Mouse (Mus musculus): ENCODE data around the gene Akirin2. TPM values are rescaled to one million over a fixed set of nuclear protein-coding genes. Genes with fewer than 3 reads are reported as not detected.

Gene Akirin2
- polyA plus RNA-seq, 1 experiment from 2014 or later = 10.5 TPM

GRCm38 (mm10) chr4:34551098-34551809 is 517 bp downstream of the Akirin2 start:
- under 1% methylated on average over 37 of the region's 50 CpGs for WGBS (ENCODE audit: insufficient replicate concordance)
- Histone ChIP-seq H3K4me2 (ENCODE audit: low read depth, low read length) (peak overlapping the region; percentile 87), H3K27ac (ENCODE audit: low read length) (peak overlapping the region; percentile 93), H3K4me3 (ENCODE audit: low read depth, low read length) (peak overlapping the region; percentile 100), H3K9me3 (replicated peaks; ENCODE audit: control insufficient read depth, low read length) (no peaks in the 10 kb centered on the region), H3K27me3 (ENCODE audit: control insufficient read depth, insufficient read depth, low read depth, low read length) (no peaks in the 10 kb centered on the region), H3K36me3 (ENCODE audit: control insufficient read depth, insufficient read depth) (no peaks in the 10 kb centered on the region), H3K4me1 (ENCODE audit: control insufficient read depth, low read depth, low read length) (peaks cover 17% of the 10 kb centered on the region), H3K9ac (ENCODE audit: low read depth, low read length) (peak overlapping the region; percentile 100)
- ATAC-seq (ENCODE audit: low read depth) = peak; percentile 64

GRCm38 (mm10) chr4:34551966-34552365 is 1.2 kb downstream of the Akirin2 start:
- Histone ChIP-seq H3K4me2 (ENCODE audit: low read depth, low read length) (peak overlapping the region; percentile 87), H3K27ac (ENCODE audit: low read length) (peak overlapping the region; percentile 93), H3K4me1 (ENCODE audit: control insufficient read depth, low read depth, low read length) (peaks cover 17% of the 10 kb centered on the region), H3K9ac (ENCODE audit: low read depth, low read length) (peak overlapping the region; percentile 100), H3K4me3 (ENCODE audit: low read depth, low read length) (peak overlapping the region; percentile 100), H3K36me3 (ENCODE audit: control insufficient read depth, insufficient read depth) (no peaks in the 10 kb centered on the region), H3K9me3 (replicated peaks; ENCODE audit: control insufficient read depth, low read length) (no peaks in the 10 kb centered on the region), H3K27me3 (ENCODE audit: control insufficient read depth, insufficient read depth, low read depth, low read length) (no peaks in the 10 kb centered on the region)
- WGBS (ENCODE audit: insufficient replicate concordance) = 21% methylated on average over 3 of the region's 3 CpGs
- ATAC-seq (ENCODE audit: low read depth) = no peak

DNA sequence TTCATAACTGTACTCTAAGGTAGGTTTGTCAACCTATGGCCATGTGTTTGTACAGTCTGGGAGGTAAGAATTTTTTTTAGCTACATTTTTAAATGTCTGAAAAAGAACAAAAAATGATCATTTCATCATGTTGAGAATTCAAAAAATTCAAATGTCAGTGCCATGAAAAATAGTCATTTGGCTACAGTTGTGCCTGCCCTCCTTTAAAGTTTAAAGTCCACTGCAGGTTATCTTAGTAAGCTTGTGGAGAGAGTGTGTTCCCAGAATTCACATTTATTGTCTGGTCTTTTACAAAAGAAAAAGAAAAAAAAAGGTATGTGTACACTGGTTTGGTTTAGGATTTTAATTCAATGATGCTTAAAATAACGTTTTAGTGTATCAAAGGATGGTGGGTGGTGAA is 3.9 kb downstream of the Akirin2 start:
- H3K27ac ChIP-seq (ENCODE audit: low read length) = no peak overlapping the region
- no peak overlapping the region for H3K9ac ChIP-seq (ENCODE audit: low read depth, low read length)
- H3K4me2 ChIP-seq (ENCODE audit: low read depth, low read length) = no peak overlapping the region
- no peak for ATAC-seq (ENCODE audit: low read depth)
- H3K4me3 ChIP-seq (ENCODE audit: low read depth, low read length) = no peak overlapping the region
- no peaks in the 10 kb centered on the region for H3K27me3 ChIP-seq (ENCODE audit: control insufficient read depth, insufficient read depth, low read depth, low read length)
- H3K36me3 ChIP-seq (ENCODE audit: control insufficient read depth, insufficient read depth) = no peaks in the 10 kb centered on the region
- H3K9me3 ChIP-seq (replicated peaks; ENCODE audit: control insufficient read depth, low read length) = no peaks in the 10 kb centered on the region
- WGBS (ENCODE audit: insufficient replicate concordance) = 55% methylated on average over 1 of the region's 1 CpGs
- H3K4me1 ChIP-seq (ENCODE audit: control insufficient read depth, low read depth, low read length) = peaks cover 17% of the 10 kb centered on the region

DNA sequence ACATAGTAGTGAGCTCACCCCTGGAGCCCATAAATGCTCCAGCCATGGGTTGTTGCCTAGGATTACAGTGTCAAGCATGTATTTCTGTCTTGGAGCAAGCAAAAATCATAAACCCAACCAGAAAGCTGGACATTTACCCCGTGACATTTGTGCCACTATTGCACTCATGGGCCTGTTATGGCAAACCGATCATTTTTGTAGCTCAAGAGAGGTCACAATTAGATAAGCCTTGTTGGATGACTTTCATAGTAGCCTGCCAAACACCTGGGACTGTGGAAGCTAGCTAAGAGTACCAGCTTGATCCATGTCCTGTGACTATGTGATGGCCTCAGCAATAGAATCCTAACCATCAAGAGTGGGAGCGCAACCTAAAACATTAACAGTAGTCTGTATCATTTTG is 4.9 kb downstream of the Akirin2 start:
- H3K9ac ChIP-seq (ENCODE audit: low read depth, low read length) = no peak overlapping the region
- no peak overlapping the region for H3K4me2 ChIP-seq (ENCODE audit: low read depth, low read length)
- no peaks in the 10 kb centered on the region for H3K9me3 ChIP-seq (replicated peaks; ENCODE audit: control insufficient read depth, low read length)
- no peak for ATAC-seq (ENCODE audit: low read depth)
- H3K27me3 ChIP-seq (ENCODE audit: control insufficient read depth, insufficient read depth, low read depth, low read length) = no peaks in the 10 kb centered on the region
- no peak overlapping the region for H3K4me3 ChIP-seq (ENCODE audit: low read depth, low read length)
- H3K36me3 ChIP-seq (ENCODE audit: control insufficient read depth, insufficient read depth) = no peaks in the 10 kb centered on the region
- peaks cover 15% of the 10 kb centered on the region for H3K4me1 ChIP-seq (ENCODE audit: control insufficient read depth, low read depth, low read length)
- no peak overlapping the region for H3K27ac ChIP-seq (ENCODE audit: low read length)
- 82% methylated on average over 3 of the region's 3 CpGs for whole genome bisulfite sequencing (ENCODE audit: insufficient replicate concordance)

DNA sequence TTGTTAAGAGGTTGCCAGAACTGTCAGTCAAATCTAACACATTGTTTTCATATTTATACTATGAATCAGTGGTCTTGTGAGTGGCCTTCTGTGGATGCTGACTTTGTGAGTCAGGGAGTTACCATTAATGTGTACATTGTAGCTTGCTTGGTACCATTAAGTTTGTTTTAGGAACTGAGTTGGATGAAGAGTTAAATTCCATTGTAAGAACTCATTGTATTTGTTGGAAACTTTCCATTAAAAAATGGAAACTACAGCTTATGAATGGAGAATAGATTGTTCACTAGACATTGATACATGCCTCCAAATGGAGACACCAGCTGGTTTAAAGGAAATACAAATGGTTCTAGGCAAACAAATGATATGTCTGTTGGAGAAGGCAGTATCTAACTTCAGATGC is 5.4 kb downstream of the Akirin2 start:
- Histone ChIP-seq H3K9me3 (replicated peaks; ENCODE audit: control insufficient read depth, low read length) (no peaks in the 10 kb centered on the region), H3K9ac (ENCODE audit: low read depth, low read length) (no peak overlapping the region), H3K4me3 (ENCODE audit: low read depth, low read length) (no peak overlapping the region), H3K4me2 (ENCODE audit: low read depth, low read length) (no peak overlapping the region), H3K36me3 (ENCODE audit: control insufficient read depth, insufficient read depth) (no peaks in the 10 kb centered on the region), H3K27me3 (ENCODE audit: control insufficient read depth, insufficient read depth, low read depth, low read length) (no peaks in the 10 kb centered on the region), H3K4me1 (ENCODE audit: control insufficient read depth, low read depth, low read length) (peaks cover 15% of the 10 kb centered on the region), H3K27ac (ENCODE audit: low read length) (no peak overlapping the region)
- no peak for ATAC-seq (ENCODE audit: low read depth)

DNA sequence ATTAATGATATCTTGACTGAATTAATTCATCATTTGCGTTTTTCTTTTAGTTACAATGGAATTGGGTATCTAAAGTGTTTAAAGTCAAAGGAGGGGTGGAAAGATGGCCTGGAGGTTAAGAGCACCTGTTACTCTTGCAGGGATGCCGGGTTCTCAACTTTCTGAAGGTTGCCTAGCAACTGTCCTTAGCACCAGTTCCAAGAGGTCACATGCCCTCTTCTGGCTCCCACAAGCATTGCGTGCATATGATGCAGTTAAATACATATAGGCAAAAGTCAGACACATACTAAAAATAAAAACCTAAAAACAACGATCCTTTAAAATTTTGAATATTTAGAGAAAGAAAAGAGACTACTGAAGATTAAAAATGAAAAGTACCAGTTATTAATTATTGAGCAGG is 10.2 kb downstream of the Akirin2 start:
- Histone ChIP-seq H3K4me1 (ENCODE audit: control insufficient read depth, low read depth, low read length) (no peaks in the 10 kb centered on the region; the same call in 1 of the 2 replicates), H3K4me3 (ENCODE audit: low read depth, low read length) (no peak overlapping the region), H3K36me3 (ENCODE audit: control insufficient read depth, insufficient read depth) (peaks cover 11% of the 10 kb centered on the region), H3K9ac (ENCODE audit: low read depth, low read length) (no peak overlapping the region), H3K27ac (ENCODE audit: low read length) (no peak overlapping the region), H3K4me2 (ENCODE audit: low read depth, low read length) (no peak overlapping the region), H3K9me3 (replicated peaks; ENCODE audit: control insufficient read depth, low read length) (no peaks in the 10 kb centered on the region), H3K27me3 (ENCODE audit: control insufficient read depth, insufficient read depth, low read depth, low read length) (no peaks in the 10 kb centered on the region)
- 57% methylated on average over 4 of the region's 4 CpGs for WGBS (ENCODE audit: insufficient replicate concordance)
- ATAC-seq (ENCODE audit: low read depth) = no peak

DNA sequence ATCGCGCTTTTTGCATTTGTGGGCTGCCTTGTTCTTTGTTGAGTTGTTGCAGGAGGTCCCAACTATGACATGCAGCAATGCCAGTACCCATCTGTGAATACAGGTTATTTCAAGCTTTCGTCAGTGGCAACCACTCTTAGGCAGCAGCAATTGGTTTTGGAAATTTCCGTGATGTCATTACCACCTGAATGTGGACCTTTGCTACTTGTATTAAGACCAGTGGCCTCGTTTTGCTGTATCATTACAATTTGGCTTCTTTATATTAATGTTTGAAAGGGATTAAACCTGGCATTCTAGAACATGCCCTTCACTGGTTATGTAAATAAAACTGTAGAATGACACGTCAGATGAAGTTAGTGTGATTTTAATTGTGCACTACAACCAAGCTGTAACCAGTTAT is 15.5 kb downstream of the Akirin2 start:
- Histone ChIP-seq H3K4me2 (ENCODE audit: low read depth, low read length) (no peak overlapping the region), H3K9ac (ENCODE audit: low read depth, low read length) (no peak overlapping the region), H3K9me3 (replicated peaks; ENCODE audit: control insufficient read depth, low read length) (no peaks in the 10 kb centered on the region), H3K4me3 (ENCODE audit: low read depth, low read length) (no peak overlapping the region), H3K36me3 (ENCODE audit: control insufficient read depth, insufficient read depth) (peaks cover 47% of the 10 kb centered on the region), H3K4me1 (ENCODE audit: control insufficient read depth, low read depth, low read length) (no peaks in the 10 kb centered on the region), H3K27me3 (ENCODE audit: control insufficient read depth, insufficient read depth, low read depth, low read length) (no peaks in the 10 kb centered on the region), H3K27ac (ENCODE audit: low read length) (no peak overlapping the region)
- ATAC-seq (ENCODE audit: low read depth) = no peak
- 87% methylated on average over 6 of the region's 6 CpGs for WGBS (ENCODE audit: insufficient replicate concordance)

- peaks cover 66% of the 10 kb centered on the region for H3K36me3 ChIP-seq (ENCODE audit: control insufficient read depth, insufficient read depth)
Observed at GRCm38 (mm10) chr4:34572876-34573275, 22.1 kb downstream of the Akirin2 start.

GRCm38 (mm10) chr4:34577028-34577427 is 26.3 kb downstream of the Akirin2 start:
- 95% methylated on average over 2 of the region's 2 CpGs for WGBS (ENCODE audit: insufficient replicate concordance)
- Histone ChIP-seq H3K27me3 (ENCODE audit: control insufficient read depth, insufficient read depth, low read depth, low read length) (no peaks in the 10 kb centered on the region), H3K4me3 (ENCODE audit: low read depth, low read length) (no peak overlapping the region), H3K27ac (ENCODE audit: low read length) (no peak overlapping the region), H3K4me2 (ENCODE audit: low read depth, low read length) (no peak overlapping the region), H3K4me1 (ENCODE audit: control insufficient read depth, low read depth, low read length) (no peaks in the 10 kb centered on the region), H3K9me3 (replicated peaks; ENCODE audit: control insufficient read depth, low read length) (no peaks in the 10 kb centered on the region), H3K36me3 (ENCODE audit: control insufficient read depth, insufficient read depth) (peaks cover 56% of the 10 kb centered on the region), H3K9ac (ENCODE audit: low read depth, low read length) (no peak overlapping the region)
- no peak for ATAC-seq (ENCODE audit: low read depth)

More at GRCm38 (mm10) chr4:34572876-34573275, 22.1 kb downstream of the Akirin2 start:
- H3K27ac ChIP-seq (ENCODE audit: low read length) = no peak overlapping the region
- no peak overlapping the region for H3K4me3 ChIP-seq (ENCODE audit: low read depth, low read length)
- no peaks in the 10 kb centered on the region for H3K9me3 ChIP-seq (replicated peaks; ENCODE audit: control insufficient read depth, low read length)
- H3K27me3 ChIP-seq (ENCODE audit: control insufficient read depth, insufficient read depth, low read depth, low read length) = no peaks in the 10 kb centered on the region
- H3K9ac ChIP-seq (ENCODE audit: low read depth, low read length) = no peak overlapping the region
- H3K4me1 ChIP-seq (ENCODE audit: control insufficient read depth, low read depth, low read length) = no peaks in the 10 kb centered on the region
- no peak for ATAC-seq (ENCODE audit: low read depth)
- no peak overlapping the region for H3K4me2 ChIP-seq (ENCODE audit: low read depth, low read length)
- WGBS (ENCODE audit: insufficient replicate concordance) = 88% methylated on average over 2 of the region's 2 CpGs

Measured in liver, embryonic 16.5 days (tissue).